Mouse (Mus musculus) cortical plate, adult 2 months (tissue): Measurements from ENCODE around the gene Ppp1r37.

Source experiments
- CTCF ChIP-seq: fragments of 200-500 bp; IDR thresholded peaks from 2 replicates; pipeline ENCODE4 v1.5.1; 2011; ENCODE audit warnings: mild to moderate bottlenecking, control low read depth, low read length; ENCODE audit not compliant: insufficient read depth; ENCODE audit errors: extremely low read depth
- POLR2A ChIP-seq: fragments of 200-500 bp; IDR thresholded peaks from 2 replicates; pipeline ENCODE4 v1.6.1; 2011; ENCODE audit warnings: mild to moderate bottlenecking, low read length, control low read depth; ENCODE audit not compliant: insufficient read depth; ENCODE audit errors: extremely low read depth

DNA sequence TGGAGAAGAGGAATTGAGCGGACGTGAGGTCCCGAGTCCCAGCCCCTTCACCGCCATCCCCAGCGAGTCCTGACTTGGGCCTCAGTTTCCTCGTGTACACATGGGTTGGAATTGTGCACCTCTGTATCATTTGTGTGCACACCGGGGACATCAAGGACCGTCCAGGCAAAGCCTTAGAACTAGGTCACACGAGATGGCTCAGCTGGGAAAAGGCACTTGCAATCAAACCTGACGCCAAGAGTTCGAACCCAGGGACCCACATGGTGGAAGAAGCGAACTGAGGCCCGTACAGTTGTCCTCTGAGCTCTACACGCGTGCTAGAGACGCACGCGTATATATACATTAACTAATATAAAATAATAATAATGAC lies 55.3 kb downstream of the Ppp1r37 start:
- TF ChIP-seq POLR2A (no peak), CTCF (no peak)
